Mouse (Mus musculus) T-helper 17 cell (primary cell): Measurements from ENCODE around the gene Mettl7a3.
"Not testable (repeated sequence)": the region's sequence is repeated elsewhere in the genome, so short reads cannot be mapped to it uniquely, and the experiment has no call there.

Experiments used
- in situ Hi-C, 2 experiments: fragments of 300-600 bp; cut with MboI, MseI; formaldehyde crosslinking; loops; 1 replicate in 1 of 2; 2 replicates in 1 of 2; pipeline ENCODE4 v1.15.1; 2025; ENCODE audit warnings: high pct_unique_total_duplicates in 2 of 2

Mettl7a3 gene

DNA sequence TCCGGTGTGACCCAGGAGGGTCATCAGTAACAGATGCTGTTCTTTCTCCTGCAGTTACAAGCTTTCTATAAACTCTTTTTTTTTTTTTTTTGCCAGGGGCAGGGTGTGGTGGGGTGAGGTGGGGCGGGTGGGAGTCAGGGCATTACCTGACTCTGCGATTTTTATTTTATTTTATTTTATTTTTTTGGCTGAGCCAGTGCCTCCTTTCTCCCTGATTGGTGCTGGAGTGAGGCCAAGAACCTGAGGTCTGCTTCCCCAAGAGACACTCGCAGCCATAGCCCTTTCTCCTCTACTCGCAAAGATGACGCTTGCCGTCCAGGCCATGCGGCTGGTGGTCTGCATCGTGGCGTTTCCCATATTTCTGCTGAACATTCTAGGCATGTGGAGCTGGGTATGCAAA, at the start of gene Mettl7a3:
Gene Mettl7a3, plus strand, starts transcription at position 301 of the 400 bp plus-strand sequence.
- in situ Hi-C loops, result loop anchor here (5.0 kb wide), 1 partner anchor 43 kb away; no protein-coding TSS in a partner anchor

DNA sequence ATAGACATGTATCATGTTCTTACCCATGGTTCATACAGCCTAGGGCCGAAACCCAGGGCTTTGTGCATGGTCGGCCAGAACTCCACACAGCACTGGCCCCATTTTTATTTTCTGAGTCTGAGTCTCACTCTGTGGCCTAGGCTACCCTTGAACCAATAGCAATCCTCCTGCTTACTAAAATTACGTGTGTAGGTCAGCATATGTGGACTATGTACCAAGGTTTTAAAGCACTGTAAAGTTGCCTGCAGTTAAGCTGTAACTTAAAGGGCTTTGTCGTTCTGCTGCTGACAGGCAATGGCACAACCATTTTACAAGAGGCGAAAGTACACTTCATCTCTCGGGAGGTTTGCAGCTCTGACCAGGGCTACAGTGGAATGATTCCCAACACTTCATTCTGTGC, 45.7 kb upstream of the Mettl7a3 start:
- in situ Hi-C loops, result no loop called here

DNA sequence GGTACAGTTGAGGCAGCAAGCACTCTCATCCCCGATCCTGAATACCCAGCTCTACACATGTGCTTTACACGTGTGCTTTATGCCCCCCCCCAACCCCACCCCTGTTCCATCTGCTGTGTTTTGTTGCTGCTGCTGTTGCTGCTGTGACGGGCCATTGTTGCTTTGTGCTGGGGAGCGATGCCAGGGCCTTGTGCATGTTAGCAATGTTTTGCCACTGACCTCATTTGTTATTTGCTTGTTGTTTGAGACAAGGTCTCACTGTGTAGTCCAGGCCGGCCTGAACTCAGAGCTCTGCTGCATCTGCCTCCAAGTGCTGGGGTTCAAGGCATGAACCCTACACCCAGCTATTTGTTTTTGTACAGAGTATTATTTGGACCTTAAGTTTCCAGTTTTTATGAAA, 43.9 kb upstream of the Mettl7a3 start:
- in situ Hi-C loops, result loop anchor here in 1 of 2 experiments (5.0 kb wide), 1 partner anchor 44 kb away; no protein-coding TSS in a partner anchor

DNA sequence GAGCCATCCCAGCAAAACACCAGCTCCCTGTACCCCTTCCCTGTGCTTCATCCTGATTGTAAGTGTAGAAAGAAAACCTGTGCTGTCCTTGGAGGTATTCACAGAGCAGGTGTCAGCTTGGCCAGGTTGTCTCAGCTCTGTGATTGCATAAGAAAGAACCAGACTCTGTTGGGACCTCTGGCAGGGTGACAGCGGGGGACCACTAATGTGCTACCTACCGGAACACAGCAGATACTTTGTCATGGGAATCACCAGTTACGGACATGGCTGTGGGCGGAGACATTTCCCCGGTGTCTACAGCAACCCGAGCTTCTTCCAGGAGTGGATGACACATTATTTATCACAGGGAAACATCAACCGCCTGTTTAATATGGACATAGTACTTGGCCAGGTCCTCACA, 42.4 kb upstream of the Mettl7a3 start:
- in situ Hi-C loops, result loop anchor here in 1 of 2 experiments (5.0 kb wide), 1 partner anchor 45 kb away; no protein-coding TSS in a partner anchor

DNA sequence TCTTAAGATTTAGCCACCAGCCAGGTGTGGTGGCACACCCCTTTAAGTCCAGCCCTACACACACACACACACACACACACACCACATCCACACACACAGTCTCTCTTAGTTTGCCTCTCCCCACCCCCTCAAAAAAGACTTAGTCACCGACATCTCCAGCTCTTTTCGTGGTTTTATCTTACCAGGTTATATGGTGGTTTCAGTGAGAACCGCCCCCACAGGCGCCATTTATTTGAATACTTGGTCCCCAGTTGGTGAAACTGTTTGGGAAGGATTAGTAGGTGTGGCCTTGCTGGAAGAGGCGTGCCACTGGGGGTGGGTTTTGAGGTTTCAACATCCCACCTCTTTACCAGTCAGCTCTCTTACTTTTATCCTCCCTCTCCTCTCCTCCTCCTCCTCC, 36.9 kb upstream of the Mettl7a3 start:
- in situ Hi-C loops, result no loop called here

DNA sequence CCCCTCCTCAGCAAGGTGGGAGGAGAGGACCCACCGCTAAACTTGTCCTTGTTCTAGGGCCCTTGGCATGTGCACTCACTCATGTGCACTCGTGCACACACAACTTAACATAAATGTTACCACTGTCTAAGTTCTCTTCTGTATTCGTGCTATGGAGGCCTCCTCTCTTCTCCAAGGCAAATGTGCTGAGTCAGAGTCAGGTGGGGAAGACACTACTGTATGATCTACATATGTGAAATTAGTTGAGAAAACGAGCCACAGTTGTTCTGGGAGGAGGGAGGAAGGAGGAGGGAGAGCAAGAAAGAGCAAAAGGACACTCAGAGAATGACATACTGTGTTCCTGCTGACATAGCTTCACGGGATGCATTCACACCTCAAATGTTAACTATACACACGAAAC, 34.2 kb upstream of the Mettl7a3 start:
- in situ Hi-C loops, result loop anchor here in 1 of 2 experiments (10.0 kb wide), 1 partner anchor 1916 kb away; the partner anchor contains the start of gene Olfr283

DNA sequence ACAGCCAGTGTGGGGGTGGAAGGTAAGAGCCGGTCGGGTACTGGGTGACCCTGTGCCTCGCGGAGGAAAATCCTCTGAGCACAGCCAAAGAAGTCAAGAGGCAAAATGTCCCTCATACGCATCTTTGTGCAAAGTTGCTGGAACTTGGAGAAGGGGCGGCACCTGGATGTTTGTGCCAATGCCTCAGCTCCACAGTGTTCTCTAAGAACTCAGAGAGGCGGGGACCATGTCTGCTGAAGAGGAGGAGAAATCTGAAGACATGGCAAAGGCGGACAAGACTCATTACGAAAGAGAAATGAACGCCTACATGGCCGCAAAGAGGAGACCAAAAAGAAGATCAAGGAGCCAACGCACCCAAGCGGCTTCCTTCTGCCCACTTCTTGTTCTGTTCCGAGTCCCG, 33.2 kb upstream of the Mettl7a3 start:
- in situ Hi-C loops, result loop anchor here in 1 of 2 experiments (10.0 kb wide), 1 partner anchor 1917 kb away; the partner anchor contains the start of gene Olfr283

DNA sequence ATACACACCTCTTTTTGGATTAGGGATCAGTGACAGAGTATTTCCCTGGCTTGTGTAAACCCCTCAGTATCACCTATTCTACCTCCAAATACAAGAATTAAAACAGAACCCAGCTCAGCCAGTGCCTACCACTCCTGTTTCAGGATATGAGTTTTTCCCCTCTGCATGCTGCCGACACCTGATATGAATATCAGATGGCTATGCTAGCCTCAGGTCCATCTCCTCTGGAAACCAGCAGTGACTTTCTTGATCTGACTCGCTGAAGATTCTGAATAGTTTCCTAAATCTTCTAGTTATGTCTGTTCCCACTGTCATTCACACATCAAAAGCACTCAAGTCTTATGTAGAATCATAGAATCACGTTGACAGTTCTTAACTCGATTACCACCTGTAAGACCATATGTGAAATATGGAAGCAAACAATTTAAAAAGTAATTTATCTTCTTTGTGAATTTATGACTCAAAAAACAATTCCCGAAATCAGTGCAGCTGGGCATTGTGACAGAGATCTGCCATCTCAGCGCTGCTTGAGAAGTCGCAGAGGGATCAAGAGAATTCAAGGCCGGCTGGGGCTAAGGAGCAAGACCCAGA, 31.2 kb upstream of the Mettl7a3 start:
- in situ Hi-C loops, result loop anchor here in 1 of 2 experiments (10.0 kb wide), 1 partner anchor 1919 kb away; the partner anchor contains the start of gene Olfr283

DNA sequence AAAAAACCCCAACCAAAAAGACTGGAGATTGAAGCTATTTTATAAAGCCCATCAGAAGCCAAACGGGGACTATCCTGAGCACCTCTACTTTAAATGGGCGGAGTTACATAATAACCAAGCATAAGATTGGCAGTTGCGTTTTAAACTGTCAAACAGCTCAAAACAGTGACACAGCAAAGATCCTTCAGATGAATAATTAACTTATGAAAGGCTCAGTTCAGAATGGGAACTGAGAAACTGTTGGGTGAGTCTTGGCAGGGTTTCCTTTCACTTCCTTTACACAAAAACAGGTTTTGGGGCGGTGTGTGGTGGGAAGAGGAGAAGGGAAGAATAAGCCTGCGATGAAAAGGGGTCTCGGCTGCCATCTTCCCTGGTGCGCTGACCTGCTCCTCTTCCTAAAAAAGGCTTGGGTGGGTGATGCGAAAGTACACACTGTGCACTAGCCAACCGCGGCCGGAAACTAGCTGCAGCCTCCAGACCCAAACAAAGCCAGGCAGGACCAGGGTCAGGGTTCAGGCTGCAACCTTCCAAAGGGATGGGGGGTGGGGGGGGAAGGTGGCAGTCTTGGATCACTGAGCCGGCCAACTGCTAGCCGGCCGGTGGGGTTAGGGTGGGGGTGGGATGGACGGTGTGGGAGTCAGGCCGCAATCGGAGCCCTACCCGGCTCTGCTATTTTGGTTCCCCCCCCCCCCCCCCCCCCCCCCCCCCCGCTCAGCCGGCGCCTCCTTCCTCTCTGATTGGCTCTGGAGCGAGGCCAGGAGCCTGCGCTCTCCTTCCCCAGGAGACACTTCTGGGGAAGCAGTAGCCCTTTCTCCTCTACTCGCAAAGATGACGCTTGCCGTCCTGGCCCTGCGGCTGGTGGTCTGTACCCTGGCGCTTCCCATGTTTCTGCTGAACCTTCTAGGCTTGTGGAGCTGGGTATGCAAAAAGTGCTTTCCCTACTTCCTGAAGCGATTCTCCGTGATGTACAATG, 30.4 kb upstream of the Mettl7a3 start, which contains the start of gene Mettl7a1:
Gene Mettl7a1, plus strand, starts transcription at position 122 of the 973 bp plus-strand sequence.
- in situ Hi-C loops, result loop anchor here in 1 of 2 experiments (10.0 kb wide), 1 partner anchor 1920 kb away; the partner anchor contains the start of gene Olfr283

DNA sequence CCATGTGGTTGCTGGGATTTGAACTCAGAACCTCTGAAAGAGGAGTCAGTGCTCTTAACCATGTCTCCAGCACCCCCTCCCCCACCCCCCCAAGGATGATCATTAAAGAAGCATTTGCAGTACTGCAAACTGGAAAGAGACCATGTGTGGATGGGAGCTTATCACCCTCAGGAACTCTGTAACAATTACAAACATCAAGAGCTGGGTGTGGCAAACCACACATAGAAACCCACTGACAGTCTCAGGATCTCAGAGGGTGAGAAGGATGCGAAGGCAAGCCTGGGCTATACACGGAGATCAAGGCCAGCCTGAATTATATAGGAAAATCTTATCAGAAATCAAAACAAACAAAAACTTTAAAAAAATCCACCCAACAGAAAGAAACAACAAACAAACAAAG, 28.5 kb upstream of the Mettl7a3 start:
- in situ Hi-C loops, result loop anchor here in 1 of 2 experiments (10.0 kb wide), 1 partner anchor 1921 kb away; the partner anchor contains the start of gene Olfr283

DNA sequence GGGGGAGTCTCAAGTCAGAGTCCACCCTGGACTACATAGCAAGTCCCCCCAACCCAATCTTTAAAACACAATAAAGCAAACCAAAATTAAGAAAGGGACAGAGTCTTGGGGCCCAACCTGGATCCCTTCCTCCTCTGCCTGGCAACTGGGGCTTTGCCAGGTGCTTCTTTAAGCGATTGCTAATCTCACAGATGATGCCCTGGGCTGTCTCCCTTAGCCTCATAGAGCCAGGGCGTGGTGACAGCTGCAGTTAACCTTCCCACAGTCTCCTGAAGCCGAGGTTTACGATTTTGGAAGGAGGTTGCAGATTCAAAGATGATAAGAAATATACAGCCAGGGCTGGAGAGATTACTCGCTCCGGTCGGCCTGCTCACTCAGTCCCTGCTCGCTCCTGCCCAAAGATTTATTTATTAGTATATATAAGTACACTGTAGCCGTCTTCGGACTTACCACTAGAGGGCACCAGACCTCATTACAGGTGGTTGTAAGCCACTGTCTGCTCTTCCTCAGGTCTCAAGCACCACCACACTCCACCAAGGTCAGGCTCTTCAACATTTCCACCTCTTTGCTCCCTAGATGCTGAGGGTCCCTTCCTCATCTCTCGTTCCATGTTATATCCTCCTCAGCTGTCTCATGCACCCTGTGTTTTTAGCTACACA, 27.2 kb upstream of the Mettl7a3 start:
- in situ Hi-C loops, result loop anchor here in 1 of 2 experiments (10.0 kb wide), 1 partner anchor 1923 kb away; the partner anchor contains the start of gene Olfr283

DNA sequence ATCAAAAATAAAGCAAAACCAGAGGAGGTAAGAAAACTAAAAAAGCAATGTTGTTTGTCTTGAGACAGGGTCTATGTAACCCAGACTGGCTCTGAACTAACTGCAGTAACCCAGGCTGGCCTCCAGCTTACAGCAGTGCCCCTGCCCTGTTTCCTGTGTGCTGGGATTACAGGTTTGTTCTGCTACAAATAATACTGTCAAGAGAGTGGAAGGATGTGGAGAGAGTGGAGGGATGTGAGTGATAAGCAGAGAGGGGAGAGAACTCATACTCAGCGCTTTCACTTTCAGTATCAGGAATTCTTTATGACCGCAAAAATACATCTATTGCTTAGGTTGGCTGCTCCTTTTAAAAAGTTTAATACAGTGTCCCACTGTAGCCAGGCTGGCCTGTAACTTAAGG, 22.4 kb upstream of the Mettl7a3 start:
- in situ Hi-C loops, result no loop called here

DNA sequence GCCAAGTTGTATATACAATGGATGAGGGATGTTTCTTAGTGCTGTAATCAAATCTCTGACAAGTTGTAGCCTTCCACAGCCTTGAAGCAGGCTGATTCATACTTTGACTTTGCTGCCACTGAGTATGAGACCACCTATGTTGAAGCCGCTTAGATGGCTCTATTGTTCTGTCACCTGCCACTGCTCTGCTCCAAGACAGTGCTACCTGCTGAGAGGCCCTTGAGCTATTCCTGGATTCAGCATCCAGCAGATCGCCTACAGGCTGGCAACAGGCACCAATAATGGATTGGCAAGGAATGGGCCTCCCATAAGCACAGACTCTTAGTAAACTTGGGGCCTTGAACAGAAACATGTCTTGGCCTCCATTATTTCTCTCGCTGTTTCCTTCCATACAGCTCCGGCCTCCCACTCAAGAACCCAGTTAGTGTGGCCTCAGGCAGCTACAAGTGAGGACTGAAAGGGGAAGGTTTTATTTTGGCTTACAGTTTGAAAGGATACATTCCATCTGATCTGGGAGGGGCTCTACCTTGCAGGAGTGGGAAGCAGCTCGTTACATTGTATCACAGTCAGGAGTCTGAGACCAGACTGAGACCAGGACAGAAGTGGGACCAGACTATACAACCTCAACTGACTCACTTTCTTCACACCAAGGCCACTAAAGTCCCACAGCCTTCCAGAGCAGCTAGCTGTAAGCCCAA, 20.1 kb upstream of the Mettl7a3 start:
- in situ Hi-C loops, result no loop called here

DNA sequence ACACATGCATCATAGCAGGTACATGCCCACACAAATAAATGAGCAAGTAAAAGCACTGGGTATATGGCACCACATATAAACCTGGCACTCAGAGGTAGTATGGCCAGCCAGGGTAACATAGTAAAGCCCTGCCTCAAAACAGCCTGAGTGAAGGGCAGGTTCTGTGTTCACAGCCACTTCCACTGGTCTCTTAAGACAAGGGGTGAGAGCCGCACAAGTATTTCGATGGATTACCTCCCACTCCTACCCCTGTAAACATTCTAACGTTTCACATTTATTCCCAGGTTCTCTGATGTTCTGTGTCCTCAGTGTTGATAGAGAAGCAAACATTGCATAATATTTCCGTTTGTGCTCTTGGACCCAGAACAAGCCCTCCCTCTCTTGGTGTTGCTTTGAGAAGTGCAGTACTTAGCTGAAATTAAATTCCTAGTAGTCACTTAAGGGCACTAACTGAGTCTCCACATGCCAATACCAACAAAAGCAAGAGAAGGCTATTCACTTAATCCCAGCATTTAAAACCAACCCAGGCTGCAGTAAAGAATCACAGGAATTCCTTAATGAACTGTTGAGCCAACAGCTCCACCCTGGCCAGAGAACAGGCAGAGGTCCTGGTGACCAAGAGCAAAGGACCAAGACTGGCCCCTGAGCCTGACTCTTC, 16.6 kb upstream of the Mettl7a3 start:
- in situ Hi-C loops, result not testable (repeated sequence)

DNA sequence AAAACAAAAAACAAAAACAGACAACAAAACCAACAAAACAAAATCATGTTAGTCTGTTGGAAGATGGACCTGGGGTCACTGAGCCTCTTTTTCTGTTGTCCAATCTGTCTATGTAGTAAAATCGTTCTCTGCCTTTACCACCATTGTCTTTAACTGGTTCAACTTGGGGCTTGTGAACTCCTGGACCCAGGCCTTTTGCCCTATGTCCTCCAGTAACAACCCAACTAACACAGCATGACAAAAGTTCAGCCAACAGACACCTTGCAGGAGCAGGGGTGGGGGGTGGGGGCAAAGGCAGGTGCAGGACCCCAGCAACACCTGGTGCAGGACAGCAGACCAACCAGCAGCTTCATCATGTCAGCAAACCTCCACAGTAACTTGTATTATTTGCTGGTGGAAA, 14.8 kb upstream of the Mettl7a3 start:
- in situ Hi-C loops, result loop anchor here in 1 of 2 experiments (10.0 kb wide), 1 partner anchor 295 kb away; no protein-coding TSS in a partner anchor

DNA sequence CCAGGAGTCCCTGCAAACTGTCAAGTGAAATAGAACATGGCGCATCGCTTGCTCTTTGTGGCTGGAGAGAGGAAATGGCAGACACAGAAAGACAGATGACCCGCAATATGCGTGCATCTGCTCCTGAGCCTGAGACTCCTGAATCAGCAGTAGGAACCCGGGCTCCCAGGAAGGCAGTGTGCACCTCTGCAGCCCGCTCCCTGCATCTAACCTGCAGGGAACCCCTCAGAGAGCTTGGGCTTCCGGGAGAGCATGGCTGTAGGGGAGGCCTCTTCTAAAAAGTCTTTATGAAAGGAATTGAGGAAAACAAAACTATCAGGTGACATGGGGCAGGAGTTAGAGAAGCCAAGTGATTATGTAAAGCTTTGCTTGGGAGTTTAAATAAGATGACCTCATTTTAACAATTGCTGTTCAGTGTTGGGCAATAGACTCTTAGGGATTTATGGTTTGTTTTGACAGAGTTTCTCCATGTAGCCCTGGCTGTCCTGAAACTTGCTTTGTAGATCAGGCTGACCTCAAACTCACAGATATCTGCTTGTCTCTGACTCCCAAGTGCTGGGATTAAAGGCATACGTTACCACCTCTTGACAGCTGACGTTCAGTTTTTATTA, 14.3 kb upstream of the Mettl7a3 start:
- in situ Hi-C loops, result loop anchor here in 1 of 2 experiments (10.0 kb wide), 1 partner anchor 296 kb away; no protein-coding TSS in a partner anchor

DNA sequence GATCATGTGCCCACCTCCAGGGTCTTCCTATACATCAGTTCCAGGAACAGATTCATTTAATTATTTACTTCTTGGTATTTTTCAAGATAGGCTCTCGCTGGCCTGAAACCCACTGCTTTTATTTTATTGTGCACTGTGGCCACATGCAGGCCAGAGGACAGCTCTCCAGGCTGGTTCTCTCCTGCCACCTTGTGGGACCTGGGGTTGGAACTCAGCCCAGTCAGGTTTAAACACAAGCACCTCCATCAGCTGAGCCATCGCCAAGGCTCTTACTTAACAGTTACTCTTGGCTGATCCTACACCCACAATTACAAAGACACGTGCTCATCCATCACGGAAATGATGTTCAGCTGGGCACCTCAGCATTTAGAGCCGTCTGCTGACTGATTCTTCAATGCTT, 13.6 kb upstream of the Mettl7a3 start:
- in situ Hi-C loops, result loop anchor here in 1 of 2 experiments (10.0 kb wide), 1 partner anchor 296 kb away; no protein-coding TSS in a partner anchor

DNA sequence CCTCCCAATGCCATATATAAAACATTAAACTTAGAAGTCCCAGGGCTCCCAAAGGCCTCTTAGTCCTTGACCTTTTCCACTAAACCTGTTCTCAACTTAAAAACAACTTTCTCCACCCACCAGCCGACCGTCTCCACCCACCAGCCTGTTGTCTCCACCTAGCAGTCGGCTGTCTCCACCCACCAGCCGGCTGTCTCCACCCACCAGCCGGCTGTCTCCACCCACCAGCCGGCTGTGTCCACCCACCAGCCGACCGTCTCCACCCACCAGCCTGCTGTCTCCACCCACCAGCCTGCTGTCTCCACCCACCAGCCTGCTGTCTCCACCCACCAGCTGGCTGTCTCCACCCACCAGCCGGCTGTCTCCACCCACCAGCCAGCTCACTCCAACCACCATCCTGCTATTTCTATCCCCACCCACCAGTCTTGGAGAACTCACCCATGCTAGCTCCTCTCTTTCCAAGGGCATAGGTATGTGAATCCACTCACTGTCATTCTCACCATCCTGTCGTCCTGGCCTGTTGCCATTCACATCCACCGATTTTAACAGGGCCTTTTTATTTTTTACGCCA, 10.6 kb upstream of the Mettl7a3 start:
- in situ Hi-C loops, result loop anchor here in 1 of 2 experiments (10.0 kb wide), 1 partner anchor 299 kb away; no protein-coding TSS in a partner anchor

DNA sequence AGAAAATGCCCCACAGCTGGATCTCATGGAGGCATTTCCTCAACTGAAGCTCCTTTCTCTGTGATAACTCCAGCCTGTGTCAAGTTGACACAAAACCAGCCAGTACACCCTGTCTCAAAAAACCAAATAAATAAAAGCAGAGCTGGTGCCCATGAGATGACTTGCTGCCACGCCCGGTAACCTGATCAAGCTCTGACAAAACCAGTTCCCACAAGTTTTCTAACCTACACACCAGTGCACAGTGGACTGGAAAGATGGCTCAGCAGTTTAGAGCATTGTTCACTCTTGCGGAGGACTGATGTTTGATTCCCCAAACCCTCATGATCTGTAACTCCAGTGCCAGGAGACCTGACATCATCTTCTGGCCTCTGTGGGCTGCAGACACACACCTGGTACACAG, 9.5 kb upstream of the Mettl7a3 start:
- in situ Hi-C loops, result loop anchor here (5.0 to 10.0 kb wide), 3 partner anchors 117 to 300 kb away; no protein-coding TSS in a partner anchor
